Mouse (Mus musculus) left cerebral cortex, adult 2 months (tissue): ENCODE data around the gene Fuk. TPM values are rescaled to one million over a fixed set of nuclear protein-coding genes. Genes with fewer than 3 reads are reported as not detected.
A peak's percentile ranks its signal among the peaks of the same experiment; 100 is the strongest.
"Not testable (repeated sequence)": the region's sequence is repeated elsewhere in the genome, so short reads cannot be mapped to it uniquely, and the experiment has no call there.

Experiments used
- DNase-seq, 2 experiments: peaks; one replicate each; pipeline ENCODE4 v3.0.0; 2021 to 2022; ENCODE audit warnings: low spot score in 2 of 2, mixed read lengths in 1 of 2; ENCODE audit errors: extremely low spot score in 1 of 2
- H3K27ac ChIP-seq: fragments of 200-600 bp; 2 replicates; pipeline ENCODE4 v1.8.1; 2022
- H3K4me3 ChIP-seq: fragments of 200-600 bp; 2 replicates; pipeline ENCODE4 v1.8.1; 2022
- CTCF ChIP-seq: fragments of 200-600 bp; IDR thresholded peaks from 2 replicates; pipeline ENCODE4 v1.8.1; 2022; ENCODE audit warnings: antibody characterized with exemption, mild to moderate bottlenecking, moderate library complexity
- intact Hi-C: fragments of 180-260 bp; cut with DNase I; formaldehyde crosslinking; loops from one replicate; pipeline ENCODE4 v1.15.1; 2025
- total RNA-seq, 2 experiments: library from RNA; stranded (reverse); gene quantifications; 2 replicates each; pipeline ENCODE4 v1.2.3; 2021

Fuk gene
- total RNA-seq, 2 experiments from 2014 or later = 20.7 to 21.0 TPM

- intact Hi-C loops = no loop called here
- no peak for TF ChIP-seq CTCF
- Histone ChIP-seq H3K4me3 (no peak overlapping the region), H3K27ac (peak overlapping the region; percentile 15; the same call in 1 of the 2 replicates)
- no peak for DNase-seq
Observed at GRCm38 (mm10) chr8:110918027-110918426, 15.7 kb upstream of the Fuk start.

- H3K4me3 ChIP-seq = no peak overlapping the region
- intact Hi-C loops = no loop called here
- no peak for TF ChIP-seq CTCF
- no peak overlapping the region for H3K27ac ChIP-seq
- DNase-seq = no peak
Observed at GRCm38 (mm10) chr8:110917415-110917814, 15.1 kb upstream of the Fuk start.

GRCm38 (mm10) chr8:110911576-110912570 is 9.6 kb upstream of the Fuk start:
- intact Hi-C loops = loop anchor here (5.0 kb wide), 1 partner anchor 60 kb away; no protein-coding TSS in a partner anchor
- TF ChIP-seq CTCF = peak; percentile 25
- Histone ChIP-seq H3K4me3 (no peak overlapping the region), H3K27ac (no peak overlapping the region)
- no peak for DNase-seq

GRCm38 (mm10) chr8:110909850-110910249 is 7.6 kb upstream of the Fuk start:
- not testable (repeated sequence) for H3K4me3 ChIP-seq, DNase-seq, H3K27ac ChIP-seq
- TF ChIP-seq CTCF = peak; percentile 27
- intact Hi-C loops = loop anchor here (5.0 kb wide), 1 partner anchor 62 kb away; no protein-coding TSS in a partner anchor

GRCm38 (mm10) chr8:110906682-110907081 is 4.4 kb upstream of the Fuk start:
- no peak overlapping the region for H3K4me3 ChIP-seq
- H3K27ac ChIP-seq = no peak overlapping the region
- intact Hi-C loops = no loop called here
- TF ChIP-seq CTCF = no peak
- DNase-seq = no peak

GRCm38 (mm10) chr8:110905404-110905803 is 3.1 kb upstream of the Fuk start:
- intact Hi-C loops = no loop called here
- no peak overlapping the region for H3K4me3 ChIP-seq
- DNase-seq = no peak
- H3K27ac ChIP-seq = peak overlapping the region; percentile 30; the same call in 1 of the 2 replicates
- TF ChIP-seq CTCF = no peak

- no peak for TF ChIP-seq CTCF
- Histone ChIP-seq H3K27ac (no peak overlapping the region), H3K4me3 (peak overlapping the region; percentile 74)
- no peak for DNase-seq
- intact Hi-C loops = no loop called here
Observed at GRCm38 (mm10) chr8:110902579-110902965, 284 bp upstream of the Fuk start.

- Histone ChIP-seq H3K4me3 (no peak overlapping the region), H3K27ac (no peak overlapping the region)
- no peak for TF ChIP-seq CTCF
- no peak for DNase-seq
- intact Hi-C loops = no loop called here
Observed at GRCm38 (mm10) chr8:110901056-110901455, 1.2 kb downstream of the Fuk start.

GRCm38 (mm10) chr8:110897495-110897894 is 4.8 kb downstream of the Fuk start:
- no peak for DNase-seq
- intact Hi-C loops = no loop called here
- no peak for TF ChIP-seq CTCF
- Histone ChIP-seq H3K27ac (no peak overlapping the region), H3K4me3 (no peak overlapping the region)

GRCm38 (mm10) chr8:110895812-110896211 is 6.5 kb downstream of the Fuk start:
- intact Hi-C loops = no loop called here
- no peak for TF ChIP-seq CTCF
- DNase-seq = no peak
- Histone ChIP-seq H3K4me3 (no peak overlapping the region), H3K27ac (no peak overlapping the region)

GRCm38 (mm10) chr8:110895254-110895653 is 7.0 kb downstream of the Fuk start:
- Histone ChIP-seq H3K27ac (no peak overlapping the region), H3K4me3 (no peak overlapping the region)
- intact Hi-C loops = no loop called here
- TF ChIP-seq CTCF = no peak
- DNase-seq = no peak

- no peak overlapping the region for H3K27ac ChIP-seq
- H3K4me3 ChIP-seq = no peak overlapping the region
- no peak for TF ChIP-seq CTCF
- intact Hi-C loops = no loop called here
- DNase-seq = no peak
Observed at GRCm38 (mm10) chr8:110894851-110895250, 7.4 kb downstream of the Fuk start.
